Mouse (Mus musculus) heart, adult 2 months (tissue): ENCODE measurements around the gene Cep128.
"Not testable (repeated sequence)": the region's sequence is repeated elsewhere in the genome, so short reads cannot be mapped to it uniquely, and the experiment has no call there.

Experiments
- CTCF ChIP-seq: fragments of 200-600 bp; IDR thresholded peaks from 2 replicates; pipeline ENCODE4 v1.8.1; 2022; ENCODE audit warnings: antibody characterized with exemption, mild to moderate bottlenecking, moderate library complexity
- EP300 ChIP-seq: fragments of 200-500 bp; IDR thresholded peaks from 2 replicates; pipeline ENCODE4 v1.6.1; 2011; ENCODE audit warnings: low read depth, low read length, control low read depth; ENCODE audit not compliant: insufficient read depth
- POLR2A ChIP-seq: fragments of 200-500 bp; IDR thresholded peaks from 2 replicates; pipeline ENCODE4 v1.6.1; 2011; ENCODE audit warnings: mild to moderate bottlenecking, low read depth, low read length, control low read depth; ENCODE audit not compliant: insufficient read depth

DNA sequence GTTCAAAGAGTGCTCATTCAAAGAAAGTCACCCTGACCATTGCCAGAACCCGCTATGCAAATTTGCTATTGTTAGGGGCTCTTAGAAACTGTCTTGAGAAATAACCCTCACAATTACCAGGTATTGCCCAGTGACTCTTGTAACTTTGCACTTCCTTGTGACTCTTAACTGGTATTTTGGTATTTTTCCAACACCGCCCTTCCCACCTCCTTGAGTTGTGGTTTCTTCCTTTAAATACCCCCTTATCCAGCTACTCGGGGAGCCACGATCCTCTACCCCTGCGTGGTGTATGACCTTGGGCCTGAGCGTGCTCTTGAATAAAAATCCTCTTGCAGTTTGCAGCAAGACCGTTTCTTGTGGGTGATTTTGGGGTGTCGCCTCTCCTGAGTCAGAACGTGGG lies 407.8 kb downstream of the Cep128 start:
- not testable (repeated sequence) for TF ChIP-seq EP300, CTCF, POLR2A
